12 mouse cellular contexts compared by ENCODE assay signal in the genomic region with DNA sequence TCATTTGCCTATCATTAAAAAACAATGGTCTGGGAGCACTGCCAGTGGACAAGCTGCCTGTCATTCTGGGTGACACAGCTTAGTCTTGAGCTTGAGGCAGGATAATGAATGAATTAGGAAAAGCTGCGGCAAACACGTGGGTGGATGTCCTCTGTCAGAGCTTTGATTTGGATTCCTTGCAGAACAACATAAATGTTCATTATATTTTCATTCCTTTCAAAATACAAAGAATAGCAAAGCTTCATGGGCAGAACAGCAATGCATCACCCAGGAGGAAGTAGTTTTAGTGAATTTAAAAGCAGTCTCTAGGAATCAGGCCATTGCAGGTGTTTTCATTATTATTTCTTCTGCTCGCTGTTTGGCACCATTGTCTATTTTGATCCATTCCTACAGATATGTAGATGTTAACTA.
DNase-seq lines count a peak whose midpoint lies in the region; ATAC-seq and TF ChIP-seq lines count a peak whose summit lies in the region.
"Had no signal": no experiment of that assay in that cellular context is flagged by ENCODE, and none has a peak within 500 bp of the region (broad histone marks: within the 10 kb centered on the region; RNA-seq: fewer than 3 reads in every experiment).

No protein-coding gene starts in this region.

- H3K9ac ChIP-seq in forebrain, postnatal 0 days: no peak overlapping the region
- H3K9ac ChIP-seq: limb, embryonic 12.5 days; lung, embryonic 14.5 days had no signal

- no peak overlapping the region for H3K4me3 ChIP-seq in forebrain, postnatal 0 days (ENCODE audit: low read depth, low read length)
- H3K4me3 ChIP-seq: limb, embryonic 12.5 days had no signal

- no peak overlapping the region for H3K4me2 ChIP-seq in forebrain, postnatal 0 days (ENCODE audit: low read depth)
- H3K4me2 ChIP-seq: limb, embryonic 12.5 days; lung, embryonic 14.5 days had no signal

- peak overlapping the region; percentile 74 for H3K27ac ChIP-seq in forebrain, postnatal 0 days (ENCODE audit: low read depth, low read length)
- H3K27ac ChIP-seq: limb, embryonic 12.5 days had no signal

- peak; percentile 80 for ATAC-seq in forebrain, postnatal 0 days

- H3K4me1 ChIP-seq in forebrain, postnatal 0 days (ENCODE audit: insufficient read depth): peaks cover 10% of the 10 kb centered on the region
- H3K4me1 ChIP-seq: limb, embryonic 12.5 days had no signal

- intact Hi-C loops in left cerebral cortex, postnatal 14 days (cut with DNase I): no loop called here

- no peak for TF ChIP-seq CTCF in forebrain, postnatal 0 days (IDR thresholded peaks at IDR 0.05; ENCODE audit: low read depth)

- H3K36me3 ChIP-seq in forebrain, postnatal 0 days (ENCODE audit: insufficient read depth): no peaks in the 10 kb centered on the region
- H3K36me3 ChIP-seq: limb, embryonic 12.5 days had no signal

- 18% methylated on average over 3 of the region's 3 CpGs for WGBS in forebrain, postnatal 0 days

- H3K27me3 ChIP-seq in forebrain, postnatal 0 days (ENCODE audit: insufficient read depth, low read length): no peaks in the 10 kb centered on the region
- H3K27me3 ChIP-seq: limb, embryonic 12.5 days had no signal

- no peaks in the 10 kb centered on the region for H3K9me3 ChIP-seq in forebrain, postnatal 0 days (ENCODE audit: low read length)
- H3K9me3 ChIP-seq: limb, embryonic 12.5 days had no signal

- peak; percentile 17 to 28 for DNase-seq in left cerebral cortex, postnatal 14 days (ENCODE audit: low spot score in 2 of 2)
- DNase-seq in left cerebral cortex, adult 11 months (ENCODE audit: low spot score): no peak
- DNase-seq in forebrain, postnatal 0 days: peak; percentile 63
- peak; percentile 24 to 44 for DNase-seq in layer of hippocampus, postnatal 10 days (ENCODE audit: low spot score in 2 of 2)
- peak; percentile 37 to 63 for DNase-seq in right cerebral cortex, postnatal 10 days (ENCODE audit: low spot score in 2 of 2)
- no peak for DNase-seq in kidney, adult 18-20 months
- DNase-seq in thymus, postnatal 10 days (ENCODE audit: low spot score in 2 of 2): no peak
- DNase-seq in gastrocnemius, postnatal 25 days: no peak
- DNase-seq: cerebellum, postnatal 36 days; heart, adult 18-20 months; lung, embryonic 14.5 days had no signal

Comparison
In these comparisons a context has a peak if more than half of its experiments do, and no peak if none do; other contexts are left out.
1. DNase-seq: peak in left cerebral cortex, postnatal 14 days (2 of 2), forebrain, postnatal 0 days (single experiment), layer of hippocampus, postnatal 10 days (2 of 2) and right cerebral cortex, postnatal 10 days (2 of 2); none in left cerebral cortex, adult 11 months (single experiment), kidney, adult 18-20 months (single experiment), thymus, postnatal 10 days (0 of 2) and gastrocnemius, postnatal 25 days (single experiment).